Comparison of ENCODE assay signal across 14 mouse cellular contexts in genomic region chr7:16504573-16505225, GRCm38 (mm10). TPM values are rescaled to one million over a fixed set of nuclear protein-coding genes. Genes with fewer than 3 reads are reported as not detected.
A peak's percentile ranks its signal among the peaks of the same experiment; 100 is the strongest.
DNase-seq lines count a peak whose midpoint lies in the region; ATAC-seq and TF ChIP-seq lines count a peak whose summit lies in the region.
"Had no signal": no experiment of that assay in that cellular context is flagged by ENCODE, and none has a peak within 500 bp of the region (broad histone marks: within the 10 kb centered on the region; RNA-seq: fewer than 3 reads in every experiment).

No protein-coding gene starts in this region.

- no peaks in the 10 kb centered on the region for H3K9me3 ChIP-seq in heart, postnatal 0 days (replicated peaks; ENCODE audit: control insufficient read depth, low read length)
- H3K9me3 ChIP-seq in heart, embryonic 12.5 days (replicated peaks), result no peaks in the 10 kb centered on the region
- H3K9me3 ChIP-seq in midbrain, embryonic 15.5 days, result no peaks in the 10 kb centered on the region
- no peaks in the 10 kb centered on the region for H3K9me3 ChIP-seq in midbrain, embryonic 13.5 days
- no peaks in the 10 kb centered on the region for H3K9me3 ChIP-seq in midbrain, postnatal 0 days (ENCODE audit: low read length)
- H3K9me3 ChIP-seq: midbrain, embryonic 12.5 days had no signal

- peak; percentile 29 for DNase-seq in heart, postnatal 0 days (ENCODE audit: low spot score)
- DNase-seq in heart, postnatal 10 days, result peak; percentile 47 to 59
- DNase-seq in midbrain, postnatal 0 days (ENCODE audit: low spot score), result peak; percentile 40
- no peak for DNase-seq in layer of hippocampus, adult 9-10 months (ENCODE audit: low spot score)
- DNase-seq: lung, adult 2 months; right cerebral cortex, postnatal 14 days had no signal

- no peak overlapping the region for H3K4me3 ChIP-seq in heart, postnatal 0 days (ENCODE audit: low read depth, low read length)
- no peak overlapping the region for H3K4me3 ChIP-seq in heart, embryonic 12.5 days
- H3K4me3 ChIP-seq in midbrain, embryonic 15.5 days, result no peak overlapping the region
- H3K4me3 ChIP-seq in midbrain, embryonic 13.5 days (replicated peaks), result no peak overlapping the region
- no peak overlapping the region for H3K4me3 ChIP-seq in midbrain, postnatal 0 days (ENCODE audit: low read depth, low read length)
- H3K4me3 ChIP-seq: midbrain, embryonic 12.5 days had no signal

- no peak overlapping the region for H3K4me2 ChIP-seq in heart, postnatal 0 days (ENCODE audit: low read depth, low read length)
- H3K4me2 ChIP-seq in heart, embryonic 12.5 days, result no peak overlapping the region
- no peak overlapping the region for H3K4me2 ChIP-seq in midbrain, embryonic 15.5 days
- no peak overlapping the region for H3K4me2 ChIP-seq in midbrain, embryonic 13.5 days (replicated peaks)
- H3K4me2 ChIP-seq in midbrain, postnatal 0 days (ENCODE audit: low read depth, low read length, poor library complexity, severe bottlenecking), result no peak overlapping the region
- H3K4me2 ChIP-seq: midbrain, embryonic 12.5 days had no signal

- WGBS in heart, postnatal 0 days, result 48% methylated on average over 2 of the region's 2 CpGs
- WGBS in heart, embryonic 12.5 days, result 76% methylated on average over 2 of the region's 2 CpGs
- 55% methylated on average over 2 of the region's 2 CpGs for WGBS in midbrain, embryonic 15.5 days
- whole genome bisulfite sequencing in midbrain, embryonic 13.5 days, result 66% methylated on average over 2 of the region's 2 CpGs
- WGBS in midbrain, postnatal 0 days, result 38% methylated on average over 2 of the region's 2 CpGs

- TF ChIP-seq EP300 in heart, postnatal 0 days (IDR thresholded peaks at IDR 0.05; ENCODE audit: low read depth), result no peak

- no peaks in the 10 kb centered on the region for H3K27me3 ChIP-seq in heart, postnatal 0 days (ENCODE audit: control insufficient read depth, insufficient read depth, low read length)
- no peaks in the 10 kb centered on the region for H3K27me3 ChIP-seq in heart, embryonic 12.5 days (replicated peaks)
- H3K27me3 ChIP-seq in midbrain, embryonic 15.5 days (replicated peaks), result no peaks in the 10 kb centered on the region
- no peaks in the 10 kb centered on the region for H3K27me3 ChIP-seq in midbrain, embryonic 13.5 days
- no peaks in the 10 kb centered on the region for H3K27me3 ChIP-seq in midbrain, postnatal 0 days (ENCODE audit: insufficient read depth, low read length)
- H3K27me3 ChIP-seq: midbrain, embryonic 12.5 days had no signal

- H3K9ac ChIP-seq in heart, postnatal 0 days (replicated peaks; ENCODE audit: low read depth, low read length), result no peak overlapping the region
- H3K9ac ChIP-seq in heart, embryonic 12.5 days, result no peak overlapping the region
- no peak overlapping the region for H3K9ac ChIP-seq in midbrain, embryonic 15.5 days
- H3K9ac ChIP-seq in midbrain, embryonic 13.5 days (replicated peaks), result no peak overlapping the region
- H3K9ac ChIP-seq in midbrain, postnatal 0 days (replicated peaks; ENCODE audit: low read length, poor library complexity, severe bottlenecking), result no peak overlapping the region
- H3K9ac ChIP-seq: midbrain, embryonic 12.5 days had no signal

- intact Hi-C loops in heart, postnatal 10 days (cut with DNase I), result loop anchor here (10.0 kb wide), 1 partner anchor 230 kb away; the partner anchor contains the start of gene Ap2s1

- H3K36me3 ChIP-seq in heart, postnatal 0 days (replicated peaks; ENCODE audit: control insufficient read depth, insufficient read depth, low read length), result peaks cover 49% of the 10 kb centered on the region
- peaks cover 66% of the 10 kb centered on the region for H3K36me3 ChIP-seq in heart, embryonic 12.5 days
- peaks cover 8% of the 10 kb centered on the region; the same call in 1 of the 2 replicates for H3K36me3 ChIP-seq in midbrain, embryonic 15.5 days (replicated peaks)
- peaks cover 80% of the 10 kb centered on the region for H3K36me3 ChIP-seq in midbrain, embryonic 13.5 days
- peaks cover 32% of the 10 kb centered on the region for H3K36me3 ChIP-seq in midbrain, postnatal 0 days (ENCODE audit: insufficient read depth, low read length)

- no peak overlapping the region for H3K27ac ChIP-seq in heart, postnatal 0 days (ENCODE audit: low read depth)
- H3K27ac ChIP-seq in heart, embryonic 12.5 days (ENCODE audit: poor library complexity, severe bottlenecking), result no peak overlapping the region
- no peak overlapping the region for H3K27ac ChIP-seq in midbrain, embryonic 15.5 days
- H3K27ac ChIP-seq in midbrain, embryonic 13.5 days, result no peak overlapping the region
- peak overlapping the region; percentile 4; the same call in 1 of the 2 replicates for H3K27ac ChIP-seq in midbrain, postnatal 0 days (ENCODE audit: low read depth, low read length)
- H3K27ac ChIP-seq: midbrain, embryonic 12.5 days had no signal

- ATAC-seq in heart, postnatal 0 days (ENCODE audit: insufficient read depth, low read depth), result 0 out of 2 replicates have a peak, but pooled peaks have one; percentile 47
- no peak for ATAC-seq in heart, embryonic 12.5 days (ENCODE audit: insufficient number of reproducible peaks, low FRiP score)
- ATAC-seq in midbrain, embryonic 15.5 days (replicated peaks), result peak; percentile 42; the same call in 1 of the 2 replicates
- no peak for ATAC-seq in midbrain, embryonic 13.5 days
- ATAC-seq in midbrain, postnatal 0 days (ENCODE audit: low FRiP score), result no peak
- no peak for ATAC-seq in activated CD4-positive, CD25-positive, alpha-beta regulatory T cell, adult 4 months
- ATAC-seq: inflammation-experienced regulatory T-cells, adult 6 months had no signal

- TF ChIP-seq CTCF in heart, postnatal 0 days (IDR thresholded peaks at IDR 0.05; ENCODE audit: low read depth), result no peak
- no peak for TF ChIP-seq CTCF in midbrain, postnatal 0 days (IDR thresholded peaks at IDR 0.05)

- H3K4me1 ChIP-seq in heart, postnatal 0 days (ENCODE audit: control insufficient read depth, insufficient read depth), result no peaks in the 10 kb centered on the region
- 0 out of 2 replicates have a peak, but pooled peaks cover 4% of the 10 kb centered on the region for H3K4me1 ChIP-seq in heart, embryonic 12.5 days (replicated peaks)
- H3K4me1 ChIP-seq in midbrain, embryonic 15.5 days, result no peaks in the 10 kb centered on the region; the same call in 1 of the 2 replicates
- H3K4me1 ChIP-seq in midbrain, embryonic 13.5 days (replicated peaks), result peaks cover 14% of the 10 kb centered on the region; the same call in 1 of the 2 replicates
- H3K4me1 ChIP-seq in midbrain, postnatal 0 days (ENCODE audit: insufficient read depth, low read length), result peaks cover 3% of the 10 kb centered on the region; the same call in 1 of the 2 replicates
- H3K4me1 ChIP-seq: midbrain, embryonic 12.5 days had no signal

RNA-seq across cellular contexts. Expression of gene Npas1, which starts 27.2 kb away (rescaled TPM):
- not detected in 2 replicates for total RNA-seq in heart, postnatal 0 days (2014; rRNA removed; ENCODE audit: low replicate concordance)
- polyA plus RNA-seq in heart, postnatal 0 days (2015; fragmentation: Nextera tagmentation; extraction: Ambion mirVana), result 0.18 and 0.29 TPM in 2 replicates
- polyA plus RNA-seq in heart, embryonic 12.5 days (2016; fragmentation: Nextera tagmentation; extraction: Ambion mirVana), result 0.22 and 0.31 TPM in 2 replicates
- 5.8 and 7.2 TPM in 2 replicates for polyA plus RNA-seq in midbrain, embryonic 15.5 days (2015; fragmentation: Nextera tagmentation; extraction: Ambion mirVana)
- polyA plus RNA-seq in midbrain, embryonic 13.5 days (2015; fragmentation: Nextera tagmentation; extraction: Ambion mirVana), result 2.3 and 3.3 TPM in 2 replicates
- total RNA-seq in heart, postnatal 10 days (2021), result not detected
- 9.4 and 11.1 TPM in 2 replicates for total RNA-seq in midbrain, postnatal 0 days (2014; rRNA removed)
- polyA plus RNA-seq in midbrain, postnatal 0 days (2015; fragmentation: Nextera tagmentation; extraction: Ambion mirVana), result 9.5 and 12.3 TPM in 2 replicates
- polyA plus RNA-seq in activated CD4-positive, CD25-positive, alpha-beta regulatory T cell, adult 4 months (2017; shearing (Covaris generic)), result under 1 TPM in 1 of 2 experiments, not detected in 1; 0.22 TPM
- total RNA-seq: gastrocnemius, postnatal 36 days; neutrophil, adult 5-6 weeks had no signal
- polyA plus RNA-seq: lung, adult 2 months had no signal

RNA-seq across cellular contexts. Expression of gene Tmem160, which starts 52.1 kb away (rescaled TPM):
- total RNA-seq in heart, postnatal 0 days (2014; rRNA removed; ENCODE audit: low replicate concordance), result 94.2 and 123 TPM in 2 replicates
- polyA plus RNA-seq in heart, postnatal 0 days (2015; fragmentation: Nextera tagmentation; extraction: Ambion mirVana), result 153 and 154 TPM in 2 replicates
- polyA plus RNA-seq in heart, embryonic 12.5 days (2016; fragmentation: Nextera tagmentation; extraction: Ambion mirVana), result 79.0 and 83.6 TPM in 2 replicates
- 63.6 and 74.4 TPM in 2 replicates for polyA plus RNA-seq in midbrain, embryonic 15.5 days (2015; fragmentation: Nextera tagmentation; extraction: Ambion mirVana)
- 48.1 and 59.4 TPM in 2 replicates for polyA plus RNA-seq in midbrain, embryonic 13.5 days (2015; fragmentation: Nextera tagmentation; extraction: Ambion mirVana)
- 10 to 100 TPM; 78.0 to 87.1 TPM for total RNA-seq in heart, postnatal 10 days (2021)
- total RNA-seq in midbrain, postnatal 0 days (2014; rRNA removed), result 43.1 and 55.6 TPM in 2 replicates
- polyA plus RNA-seq in midbrain, postnatal 0 days (2015; fragmentation: Nextera tagmentation; extraction: Ambion mirVana), result 105 and 108 TPM in 2 replicates
- 1 to 10 TPM; 5.7 to 9.2 TPM for polyA plus RNA-seq in activated CD4-positive, CD25-positive, alpha-beta regulatory T cell, adult 4 months (2017; shearing (Covaris generic))

Comparison
In these comparisons a context has a peak if more than half of its experiments do, and no peak if none do; other contexts are left out.
1. ATAC-seq: peak in heart, postnatal 0 days (single experiment) and midbrain, embryonic 15.5 days (single experiment); none in heart, embryonic 12.5 days (single experiment), midbrain, embryonic 13.5 days (single experiment), midbrain, postnatal 0 days (single experiment) and activated CD4-positive, CD25-positive, alpha-beta regulatory T cell, adult 4 months (single experiment).